Mouse (Mus musculus) cerebellum, postnatal 10 days (tissue): Measurements from ENCODE around the gene Smoc2.
A peak's percentile ranks its signal among the peaks of the same experiment; 100 is the strongest.

ENCODE experiments used
- DNase-seq, 2 experiments: peaks; one replicate each; pipeline ENCODE4 v3.0.0; 2021; ENCODE audit warnings: mixed read lengths in 2 of 2

The Smoc2 gene

GRCm38 (mm10) chr17:14279177-14279965, at the start of gene Smoc2:
TSS of gene Smoc2 (plus strand) at chr17:14279506.
- DNase-seq: peak in 1 of 2 experiments; percentile 32

GRCm38 (mm10) chr17:14230698-14231430, 48.4 kb upstream of the Smoc2 start:
- peak in 1 of 2 experiments; percentile 49 for DNase-seq

GRCm38 (mm10) chr17:14232629-14233028, 46.7 kb upstream of the Smoc2 start:
- DNase-seq: peak; percentile 94 to 96

GRCm38 (mm10) chr17:14233658-14234057, 45.6 kb upstream of the Smoc2 start:
- DNase-seq: no peak

- no peak for DNase-seq
Observed at GRCm38 (mm10) chr17:14234774-14235389, 44.4 kb upstream of the Smoc2 start.

- DNase-seq: no peak
Observed at GRCm38 (mm10) chr17:14237134-14237533, 42.2 kb upstream of the Smoc2 start.

- DNase-seq: no peak
Observed at GRCm38 (mm10) chr17:14239960-14240359, 39.3 kb upstream of the Smoc2 start.

GRCm38 (mm10) chr17:14242634-14243033, 36.7 kb upstream of the Smoc2 start:
- no peak for DNase-seq

GRCm38 (mm10) chr17:14244195-14244965, 34.9 kb upstream of the Smoc2 start:
- peak; percentile 95 to 96 for DNase-seq

GRCm38 (mm10) chr17:14246266-14246665, 33.0 kb upstream of the Smoc2 start:
- DNase-seq: no peak

- peak; percentile 58 to 75 for DNase-seq
Observed at GRCm38 (mm10) chr17:14247931-14248330, 31.4 kb upstream of the Smoc2 start.

GRCm38 (mm10) chr17:14249595-14249994, 29.7 kb upstream of the Smoc2 start:
- peak; percentile 29 to 59 for DNase-seq

- no peak for DNase-seq
Observed at GRCm38 (mm10) chr17:14250401-14250800, 28.9 kb upstream of the Smoc2 start.

- DNase-seq: no peak
Observed at GRCm38 (mm10) chr17:14252456-14252855, 26.9 kb upstream of the Smoc2 start.

- DNase-seq: no peak
Observed at GRCm38 (mm10) chr17:14254616-14255015, 24.7 kb upstream of the Smoc2 start.

- no peak for DNase-seq
Observed at GRCm38 (mm10) chr17:14257799-14258520, 21.3 kb upstream of the Smoc2 start.

- DNase-seq: no peak
Observed at GRCm38 (mm10) chr17:14258906-14259305, 20.4 kb upstream of the Smoc2 start.

- peak; percentile 84 for DNase-seq
Observed at GRCm38 (mm10) chr17:14260966-14261365, 18.3 kb upstream of the Smoc2 start.

- no peak for DNase-seq
Observed at GRCm38 (mm10) chr17:14262217-14262616, 17.1 kb upstream of the Smoc2 start.

GRCm38 (mm10) chr17:14268001-14268400, 11.3 kb upstream of the Smoc2 start:
- no peak for DNase-seq

GRCm38 (mm10) chr17:14273386-14273785, 5.9 kb upstream of the Smoc2 start:
- no peak for DNase-seq

- no peak for DNase-seq
Observed at GRCm38 (mm10) chr17:14277310-14277709, 2.0 kb upstream of the Smoc2 start.
